Mouse (Mus musculus): ENCODE results near the gene Rpl36a.

DNA sequence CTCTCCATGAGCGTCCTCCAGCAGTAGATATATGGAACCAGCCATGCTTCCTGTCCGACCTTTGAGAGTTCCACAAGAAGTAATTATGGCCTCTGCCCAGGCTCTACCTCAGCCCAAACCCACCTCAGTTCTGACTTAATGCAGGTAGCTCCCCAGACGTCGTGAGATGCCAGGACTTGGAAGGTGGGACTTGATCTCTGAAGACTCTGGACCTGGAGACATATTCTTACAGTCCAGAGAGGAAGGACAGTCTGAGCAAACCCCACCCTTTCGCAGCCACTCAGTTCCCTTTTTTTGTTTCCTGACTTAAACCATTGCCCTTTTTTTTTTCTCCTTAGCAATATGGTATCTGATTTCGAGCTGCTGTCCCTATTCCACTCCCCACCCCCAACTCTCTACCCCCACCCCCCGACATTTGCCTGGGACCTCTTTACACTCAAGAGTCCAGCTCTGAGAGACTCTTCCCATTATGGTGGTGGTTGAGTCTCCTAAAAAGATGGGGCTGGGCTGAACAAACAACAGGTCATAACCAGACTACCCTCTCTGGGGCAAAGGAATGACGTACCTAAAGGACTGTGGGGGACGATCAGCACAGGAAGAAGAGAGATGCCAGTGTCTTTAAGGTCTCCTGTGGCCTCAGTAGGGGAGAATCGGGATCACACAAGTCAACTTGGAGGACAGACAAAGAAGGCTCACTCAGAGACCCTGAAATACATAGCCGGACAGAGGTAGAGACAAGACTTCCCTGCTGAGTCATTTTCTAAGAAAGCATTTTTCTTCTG lies 2.4 kb upstream of the Rpl36a start, which contains the start of gene Btk:
- no peak for TF ChIP-seq POLR2A (IDR thresholded peaks at IDR 0.05; ENCODE audit: insufficient read length, low read depth)
- no peak for TF ChIP-seq MAX (IDR thresholded peaks at IDR 0.05; ENCODE audit: low read depth)
- no peak for TF ChIP-seq REST (IDR thresholded peaks at IDR 0.05; ENCODE audit: insufficient read depth, insufficient read length)
- no peak for TF ChIP-seq USF1 (IDR thresholded peaks at IDR 0.05; ENCODE audit: low read depth)
- TF ChIP-seq POLR2AphosphoS2 (IDR thresholded peaks at IDR 0.05; ENCODE audit: insufficient read length, low read depth): no peak

Data from myocyte (in vitro differentiated cells).